Mouse (Mus musculus): ENCODE results near the gene Pon3. TPM values are rescaled to one million over a fixed set of nuclear protein-coding genes. Genes with fewer than 3 reads are reported as not detected.

Pon3 gene
- total and polyA plus RNA-seq, 2 experiments from 2014 or later = 4.1 to 5.8 TPM

DNA sequence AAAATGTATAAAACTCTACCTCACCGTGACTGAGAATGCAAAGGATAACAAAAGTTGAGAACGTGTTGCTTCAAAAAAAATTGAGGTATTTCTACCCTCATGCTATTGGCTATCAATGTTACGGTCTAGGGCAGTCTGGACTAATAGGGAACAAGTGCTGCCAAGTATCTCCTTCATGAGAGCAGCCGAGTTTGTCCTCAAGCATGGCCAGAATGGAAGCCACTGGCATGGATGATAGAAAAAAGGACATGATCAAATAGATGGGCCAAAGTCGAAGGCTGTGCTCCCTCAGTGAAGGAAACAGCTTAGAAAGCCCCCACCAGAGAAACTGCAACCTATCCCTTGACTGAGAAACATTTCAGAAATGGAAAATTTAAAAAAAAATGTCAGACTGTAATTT, 68.0 kb downstream of the Pon3 start:
- H3K36me3 ChIP-seq (ENCODE audit: insufficient read depth, low read length) = no peaks in the 10 kb centered on the region
- no peaks in the 10 kb centered on the region for H3K9me3 ChIP-seq (ENCODE audit: low read length)
- ATAC-seq = no peak
- 80% methylated on average over 5 of the region's 5 CpGs for WGBS
- no peak for TF ChIP-seq CTCF (IDR thresholded peaks at IDR 0.05; ENCODE audit: low read depth)
- H3K27ac ChIP-seq = no peak overlapping the region
- H3K4me1 ChIP-seq (ENCODE audit: insufficient read depth, low read length) = no peaks in the 10 kb centered on the region
- DNase-seq (ENCODE audit: low spot score) = no peak
- H3K4me3 ChIP-seq (ENCODE audit: low read length) = no peak overlapping the region
- H3K4me2 ChIP-seq (ENCODE audit: low read depth, low read length) = no peak overlapping the region
- H3K27me3 ChIP-seq (ENCODE audit: insufficient read depth, low read length) = no peaks in the 10 kb centered on the region
- H3K9ac ChIP-seq (replicated peaks; ENCODE audit: low read length) = no peak overlapping the region

DNA sequence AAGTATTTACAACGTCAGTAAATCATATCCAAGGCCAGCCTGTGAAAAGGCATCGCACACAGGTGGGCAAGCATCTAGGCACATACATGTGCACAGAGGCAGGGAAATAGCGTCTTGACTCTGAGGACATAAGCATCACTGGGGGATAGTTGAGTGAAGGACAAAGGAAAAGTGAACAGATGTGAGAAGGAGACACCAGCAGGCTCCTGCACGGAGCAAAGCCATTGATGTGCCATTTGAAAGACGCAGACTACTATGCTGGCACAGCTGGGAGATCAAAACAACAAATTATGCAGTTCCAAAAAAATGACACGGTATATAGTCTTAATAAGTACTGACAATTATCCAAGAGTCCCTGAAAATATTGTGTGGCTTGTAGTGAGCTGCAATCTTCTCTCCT, 68.5 kb downstream of the Pon3 start:
- no peak for TF ChIP-seq CTCF (IDR thresholded peaks at IDR 0.05; ENCODE audit: low read depth)
- no peak overlapping the region for H3K4me2 ChIP-seq (ENCODE audit: low read depth, low read length)
- H3K4me1 ChIP-seq (ENCODE audit: insufficient read depth, low read length) = no peaks in the 10 kb centered on the region
- no peaks in the 10 kb centered on the region for H3K27me3 ChIP-seq (ENCODE audit: insufficient read depth, low read length)
- no peak for ATAC-seq
- no peak for DNase-seq (ENCODE audit: low spot score)
- H3K4me3 ChIP-seq (ENCODE audit: low read length) = no peak overlapping the region
- H3K9ac ChIP-seq (replicated peaks; ENCODE audit: low read length) = no peak overlapping the region
- H3K9me3 ChIP-seq (ENCODE audit: low read length) = no peaks in the 10 kb centered on the region
- H3K36me3 ChIP-seq (ENCODE audit: insufficient read depth, low read length) = no peaks in the 10 kb centered on the region
- 74% methylated on average over 6 of the region's 6 CpGs for WGBS
- H3K27ac ChIP-seq = no peak overlapping the region

DNA sequence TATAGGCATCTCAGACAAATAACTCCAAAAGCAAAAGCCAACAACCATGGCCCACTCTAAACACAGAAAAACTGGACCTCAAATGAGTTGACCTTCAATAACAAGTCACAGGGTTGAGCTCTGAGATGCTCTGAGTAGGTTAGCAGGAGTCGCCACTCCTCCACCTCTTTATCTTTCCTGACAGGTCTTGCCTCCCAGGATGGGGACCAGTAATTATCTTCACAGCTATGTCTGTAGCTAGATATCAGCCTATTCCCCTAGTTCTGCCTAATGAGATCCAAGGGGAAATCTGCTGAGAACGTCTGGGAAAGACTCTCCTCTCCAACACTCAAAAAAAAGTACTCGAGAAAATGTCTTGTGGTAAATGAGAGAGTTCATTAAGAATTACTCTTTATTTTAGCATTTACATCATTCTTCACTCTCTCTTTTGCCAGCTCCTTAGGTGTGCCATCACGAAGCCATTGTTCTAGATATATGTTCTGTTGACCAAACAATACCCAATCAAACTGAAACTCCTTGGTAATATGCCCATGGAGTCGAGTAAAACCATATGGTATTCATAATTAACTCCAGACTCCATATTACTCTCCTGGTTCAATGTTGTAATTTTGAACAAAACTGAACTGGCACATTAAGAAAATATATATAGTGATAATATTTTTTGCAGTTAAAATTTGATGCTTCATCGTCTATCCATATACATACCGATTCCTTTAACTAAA, 69.7 kb downstream of the Pon3 start:
- H3K4me2 ChIP-seq (ENCODE audit: low read depth, low read length) = no peak overlapping the region
- DNase-seq (ENCODE audit: low spot score) (no peak), ATAC-seq (no peak)
- H3K4me1 ChIP-seq (ENCODE audit: insufficient read depth, low read length) = no peaks in the 10 kb centered on the region
- H3K4me3 ChIP-seq (ENCODE audit: low read length) = no peak overlapping the region
- TF ChIP-seq CTCF (IDR thresholded peaks at IDR 0.05; ENCODE audit: low read depth) = no peak
- WGBS = 76% methylated on average over 7 of the region's 7 CpGs
- H3K27ac ChIP-seq = no peak overlapping the region
- H3K9ac ChIP-seq (replicated peaks; ENCODE audit: low read length) = no peak overlapping the region
- no peaks in the 10 kb centered on the region for H3K9me3 ChIP-seq (ENCODE audit: low read length)
- no peaks in the 10 kb centered on the region for H3K36me3 ChIP-seq (ENCODE audit: insufficient read depth, low read length)
- H3K27me3 ChIP-seq (ENCODE audit: insufficient read depth, low read length) = no peaks in the 10 kb centered on the region

DNA sequence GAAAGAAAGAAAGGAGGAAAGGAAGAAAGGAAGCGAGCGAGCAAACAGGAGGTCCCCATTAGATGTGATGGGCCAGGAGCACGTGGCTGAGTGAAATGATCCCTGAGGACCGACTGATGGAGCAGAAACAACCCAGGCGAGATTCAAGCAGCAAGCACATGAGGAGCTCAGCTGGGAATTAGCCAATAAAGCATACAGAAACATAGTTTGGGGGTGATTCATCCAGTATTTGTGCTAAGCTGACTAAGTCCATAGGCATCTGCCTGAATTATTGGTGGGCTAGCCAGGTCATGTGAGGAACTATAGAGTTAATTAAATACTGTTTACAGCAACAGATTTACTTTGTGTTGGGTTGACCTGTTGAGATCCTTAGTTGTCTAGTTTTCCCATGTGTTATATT, 75.4 kb downstream of the Pon3 start:
- peaks cover 8% of the 10 kb centered on the region for H3K4me1 ChIP-seq (ENCODE audit: insufficient read depth, low read length)
- WGBS = 81% methylated on average over 5 of the region's 5 CpGs
- no peak for DNase-seq (ENCODE audit: low spot score)
- ATAC-seq = no peak
- H3K36me3 ChIP-seq (ENCODE audit: insufficient read depth, low read length) = no peaks in the 10 kb centered on the region
- no peak overlapping the region for H3K27ac ChIP-seq
- H3K27me3 ChIP-seq (ENCODE audit: insufficient read depth, low read length) = no peaks in the 10 kb centered on the region
- H3K4me3 ChIP-seq (ENCODE audit: low read length) = no peak overlapping the region
- no peak overlapping the region for H3K9ac ChIP-seq (replicated peaks; ENCODE audit: low read length)
- H3K9me3 ChIP-seq (ENCODE audit: low read length) = no peaks in the 10 kb centered on the region
- no peak overlapping the region for H3K4me2 ChIP-seq (ENCODE audit: low read depth, low read length)
- no peak for TF ChIP-seq CTCF (IDR thresholded peaks at IDR 0.05; ENCODE audit: low read depth)

DNA sequence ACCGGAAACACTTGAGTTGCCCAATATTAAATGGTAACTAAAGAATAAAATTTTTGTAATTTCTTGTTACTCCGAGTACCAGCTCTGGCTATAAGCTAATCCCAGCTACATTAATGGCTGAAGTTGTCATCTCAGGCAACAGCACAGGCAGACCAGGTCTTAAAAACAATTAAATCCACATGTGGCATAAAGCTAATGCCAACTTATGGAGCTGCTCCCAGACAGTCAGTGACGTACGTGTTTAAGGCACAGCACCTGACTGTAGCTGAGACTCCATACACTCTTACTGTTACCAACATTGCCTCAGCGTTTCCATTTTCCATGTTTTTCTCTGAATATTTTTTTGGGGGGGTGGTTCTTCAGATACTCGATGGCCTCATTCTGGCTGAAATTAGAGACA, 76.9 kb downstream of the Pon3 start:
- no peak for TF ChIP-seq CTCF (IDR thresholded peaks at IDR 0.05; ENCODE audit: low read depth)
- 79% methylated on average over 6 of the region's 6 CpGs for WGBS

DNA sequence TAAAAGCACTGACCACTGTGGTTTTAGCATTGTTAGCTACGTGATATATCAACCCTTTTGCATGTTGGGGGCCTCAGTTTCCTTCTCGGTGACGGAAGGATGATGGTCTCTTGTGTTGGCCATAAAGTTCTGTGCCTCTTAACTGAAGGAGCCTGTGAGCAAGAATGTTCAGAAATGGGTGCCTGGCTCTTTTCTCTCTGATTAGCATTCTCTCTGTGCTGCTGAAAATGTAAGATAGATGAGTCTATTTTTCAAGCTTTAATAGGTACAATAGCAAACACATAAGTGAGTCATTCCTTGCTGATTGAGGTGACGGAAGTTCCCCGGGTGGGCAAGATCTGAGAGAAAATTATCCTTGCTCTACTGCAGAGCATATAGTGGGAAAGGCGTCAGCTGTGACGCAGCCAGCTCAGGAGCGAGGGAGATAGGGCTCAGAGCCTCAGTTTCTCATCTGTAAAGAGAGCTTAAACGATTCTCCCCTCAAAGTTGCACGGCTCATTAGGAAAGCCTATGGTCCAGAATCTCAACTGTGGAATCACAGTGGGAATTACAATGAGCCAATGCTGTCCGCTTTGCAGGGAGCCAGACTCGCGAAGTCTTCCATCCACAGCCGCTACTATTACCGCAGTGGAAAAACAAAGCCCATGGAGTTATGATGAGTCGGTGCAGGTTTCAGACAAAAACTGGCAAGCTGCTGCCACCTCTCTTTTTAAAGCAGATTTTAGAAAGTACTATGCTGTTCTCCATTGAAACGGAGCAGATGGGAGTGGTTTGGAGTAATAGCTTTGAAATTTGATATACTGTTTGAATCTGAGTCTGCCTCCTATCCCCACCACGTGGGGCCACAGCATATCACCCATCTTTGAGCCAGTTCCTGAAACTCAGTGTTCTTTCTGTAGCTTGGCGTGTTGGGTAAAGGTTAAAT, 77.9 kb downstream of the Pon3 start:
- peak; percentile 26 for TF ChIP-seq CTCF (IDR thresholded peaks at IDR 0.05; ENCODE audit: low read depth)
- 23% methylated on average over 19 of the region's 19 CpGs for WGBS
- H3K9ac ChIP-seq (replicated peaks; ENCODE audit: low read length) = 0 out of 2 replicates have a peak overlapping the region, but pooled peaks have one; percentile 1
- DNase-seq (ENCODE audit: low spot score) (peak; percentile 64), ATAC-seq (peak; percentile 84)
- no peaks in the 10 kb centered on the region for H3K27me3 ChIP-seq (ENCODE audit: insufficient read depth, low read length)
- no peaks in the 10 kb centered on the region for H3K36me3 ChIP-seq (ENCODE audit: insufficient read depth, low read length)
- no peak overlapping the region for H3K27ac ChIP-seq
- H3K4me3 ChIP-seq (ENCODE audit: low read length) = peak overlapping the region; percentile 30
- H3K4me1 ChIP-seq (ENCODE audit: insufficient read depth, low read length) = peaks cover 8% of the 10 kb centered on the region
- peak overlapping the region; percentile 65 for H3K4me2 ChIP-seq (ENCODE audit: low read depth, low read length)
- H3K9me3 ChIP-seq (ENCODE audit: low read length) = no peaks in the 10 kb centered on the region

More for the DNA sequence above, 76.9 kb downstream of the Pon3 start:
- ATAC-seq (no peak), DNase-seq (ENCODE audit: low spot score) (no peak)
- Histone ChIP-seq H3K9ac (replicated peaks; ENCODE audit: low read length) (no peak overlapping the region), H3K4me1 (ENCODE audit: insufficient read depth, low read length) (peaks cover 8% of the 10 kb centered on the region), H3K9me3 (ENCODE audit: low read length) (no peaks in the 10 kb centered on the region), H3K4me2 (ENCODE audit: low read depth, low read length) (no peak overlapping the region), H3K36me3 (ENCODE audit: insufficient read depth, low read length) (no peaks in the 10 kb centered on the region), H3K27ac (no peak overlapping the region), H3K27me3 (ENCODE audit: insufficient read depth, low read length) (no peaks in the 10 kb centered on the region), H3K4me3 (ENCODE audit: low read length) (no peak overlapping the region)

Data from hindbrain, postnatal 0 days (tissue).